Mouse (Mus musculus) embryonic facial prominence, embryonic 13.5 days (tissue): ENCODE data around the gene Klrc2. TPM values are rescaled to one million over a fixed set of nuclear protein-coding genes. Genes with fewer than 3 reads are reported as not detected.

Experiments
- microRNA-seq: library from miRNA; unstranded; fragments of <30 nt; microRNA quantifications from one replicate; pipeline ENCODE4, GENCODE M21; 2016
- polyA plus RNA-seq: library from polyadenylated mRNA; unstranded; fragments of >200 nt; fragmentation: Nextera tagmentation; extraction: Ambion mirVana; gene quantifications from 2 replicates; pipeline ENCODE4 v1.2.1, GENCODE M21; 2015

Klrc2 gene
- polyA plus RNA-seq, 1 experiment from 2014 or later, result not detected

Small RNA genes lying within 50 kb of the gene (microRNA-seq; reads per million reads assigned to microRNA genes)
- not detected for gene Mir680-1

Other genes starting within 250 kb of the Klrc2 start
- gene Clec1a, start 208.7 kb downstream of the Klrc2 start, polyA plus RNA-seq, result 2.3 and 2.7 TPM in 2 replicates
- gene Olr1, start 153.5 kb downstream of the Klrc2 start, polyA plus RNA-seq, result not detected in 2 replicates
- not detected in 2 replicates for gene Tmem52b, start 148.1 kb downstream of the Klrc2 start, polyA plus RNA-seq
- gene Gabarapl1, start 127.5 kb downstream of the Klrc2 start, polyA plus RNA-seq, result 50.5 and 55.2 TPM in 2 replicates
- gene Klre1, start 82.8 kb downstream of the Klrc2 start, polyA plus RNA-seq, result not detected in 2 replicates
- gene Klrd1, start 68.9 kb downstream of the Klrc2 start, polyA plus RNA-seq, result 0.30 TPM in 1 of 2 replicates, not detected in the other
- gene Klrk1, start 36.8 kb downstream of the Klrc2 start, polyA plus RNA-seq, result 0.08 and 0.15 TPM in 2 replicates
- not detected in 2 replicates for gene Klrc3, start 17.4 kb downstream of the Klrc2 start, polyA plus RNA-seq
- not detected in 2 replicates for gene Klrc1, start 18.3 kb upstream of the Klrc2 start, polyA plus RNA-seq
- not detected in 2 replicates for gene Klri1, start 56.4 kb upstream of the Klrc2 start, polyA plus RNA-seq
- not detected in 2 replicates for gene Klri2, start 79.8 kb upstream of the Klrc2 start, polyA plus RNA-seq
- gene Gm156, start 123.6 kb upstream of the Klrc2 start, polyA plus RNA-seq, result not detected in 2 replicates
- not detected in 2 replicates for gene Gm17631, start 202.0 kb upstream of the Klrc2 start, polyA plus RNA-seq
- gene Klra17, start 216.0 kb upstream of the Klrc2 start, polyA plus RNA-seq, result not detected in 2 replicates